8 mouse cellular contexts compared by ENCODE assay signal in genomic region chr2:59882742-59883281, GRCm38 (mm10). TPM values are rescaled to one million over a fixed set of nuclear protein-coding genes. Genes with fewer than 3 reads are reported as not detected.
A peak's percentile ranks its signal among the peaks of the same experiment; 100 is the strongest.
DNase-seq lines count a peak whose midpoint lies in the region; ATAC-seq lines count a peak whose summit lies in the region.

No protein-coding gene starts in this region.

- H3K27ac ChIP-seq in embryonic facial prominence, embryonic 13.5 days, result no peak overlapping the region
- H3K27ac ChIP-seq in intestine, embryonic 15.5 days, result no peak overlapping the region
- H3K27ac ChIP-seq in midbrain, embryonic 15.5 days, result no peak overlapping the region

- ATAC-seq in megakaryocyte, adult 5-6 weeks (ENCODE audit: poor library complexity, severe bottlenecking), result no peak
- ATAC-seq in embryonic facial prominence, embryonic 13.5 days (ENCODE audit: insufficient number of reproducible peaks, insufficient read depth, low FRiP score, low TSS enrichment, low read depth), result no peak
- ATAC-seq in intestine, embryonic 15.5 days, result peak; percentile 24
- peak; percentile 37 for ATAC-seq in midbrain, embryonic 15.5 days (replicated peaks)

- 70% methylated on average over 8 of the region's 8 CpGs for WGBS in embryonic facial prominence, embryonic 13.5 days
- WGBS in intestine, embryonic 15.5 days, result 56% methylated on average over 8 of the region's 8 CpGs
- WGBS in midbrain, embryonic 15.5 days, result 76% methylated on average over 8 of the region's 8 CpGs

- H3K4me2 ChIP-seq in embryonic facial prominence, embryonic 13.5 days, result peak overlapping the region; percentile 56
- H3K4me2 ChIP-seq in intestine, embryonic 15.5 days (replicated peaks), result peak overlapping the region; percentile 56
- peak overlapping the region; percentile 97 for H3K4me2 ChIP-seq in midbrain, embryonic 15.5 days

- peaks cover 31% of the 10 kb centered on the region for H3K4me1 ChIP-seq in megakaryocyte, embryonic 14.5 days
- peaks cover 9% of the 10 kb centered on the region; the same call in 1 of the 2 replicates for H3K4me1 ChIP-seq in embryonic facial prominence, embryonic 13.5 days
- H3K4me1 ChIP-seq in intestine, embryonic 15.5 days (replicated peaks), result no peaks in the 10 kb centered on the region
- H3K4me1 ChIP-seq in midbrain, embryonic 15.5 days, result peaks cover 6% of the 10 kb centered on the region

- H3K9me3 ChIP-seq in megakaryocyte, embryonic 14.5 days, result peaks cover 21% of the 10 kb centered on the region
- no peaks in the 10 kb centered on the region for H3K9me3 ChIP-seq in embryonic facial prominence, embryonic 13.5 days
- H3K9me3 ChIP-seq in intestine, embryonic 15.5 days, result no peaks in the 10 kb centered on the region
- no peaks in the 10 kb centered on the region for H3K9me3 ChIP-seq in midbrain, embryonic 15.5 days

- no peaks in the 10 kb centered on the region for H3K27me3 ChIP-seq in megakaryocyte, embryonic 14.5 days (replicated peaks)
- H3K27me3 ChIP-seq in embryonic facial prominence, embryonic 13.5 days, result no peaks in the 10 kb centered on the region
- H3K27me3 ChIP-seq in intestine, embryonic 15.5 days (replicated peaks), result no peaks in the 10 kb centered on the region
- no peaks in the 10 kb centered on the region for H3K27me3 ChIP-seq in midbrain, embryonic 15.5 days (replicated peaks)

- H3K4me3 ChIP-seq in megakaryocyte, embryonic 14.5 days (replicated peaks), result peak overlapping the region; percentile 96
- H3K4me3 ChIP-seq in embryonic facial prominence, embryonic 13.5 days, result peak overlapping the region; percentile 70
- H3K4me3 ChIP-seq in intestine, embryonic 15.5 days (replicated peaks), result peak overlapping the region; percentile 70
- H3K4me3 ChIP-seq in midbrain, embryonic 15.5 days, result peak overlapping the region; percentile 93

- no peak for DNase-seq in layer of hippocampus, postnatal 25 days (ENCODE audit: extremely low spot score in 1 of 2, low spot score in 1 of 2)
- no peak for DNase-seq in thymus, postnatal 25 days
- DNase-seq in kidney, postnatal 10 days, result no peak

- H3K36me3 ChIP-seq in megakaryocyte, embryonic 14.5 days (replicated peaks; ENCODE audit: low read length), result peaks cover 23% of the 10 kb centered on the region
- peaks cover 9% of the 10 kb centered on the region; the same call in 1 of the 2 replicates for H3K36me3 ChIP-seq in embryonic facial prominence, embryonic 13.5 days
- H3K36me3 ChIP-seq in intestine, embryonic 15.5 days, result no peaks in the 10 kb centered on the region
- no peaks in the 10 kb centered on the region for H3K36me3 ChIP-seq in midbrain, embryonic 15.5 days (replicated peaks)

- no peak overlapping the region for H3K9ac ChIP-seq in embryonic facial prominence, embryonic 13.5 days
- H3K9ac ChIP-seq in intestine, embryonic 15.5 days, result 0 out of 2 replicates have a peak overlapping the region, but pooled peaks have one; percentile 71
- no peak overlapping the region for H3K9ac ChIP-seq in midbrain, embryonic 15.5 days

RNA-seq across cellular contexts. Expression of gene Wdsub1, which starts 0.4 kb away (rescaled TPM):
- 6.0 and 10.0 TPM in 2 replicates for polyA plus RNA-seq in megakaryocyte, embryonic 14.5 days (2012; ENCODE audit: insufficient read depth, low replicate concordance)
- 11.6 and 14.3 TPM in 2 replicates for total RNA-seq in megakaryocyte, adult 5-6 weeks (2015)
- 21.3 and 31.0 TPM in 2 replicates for total RNA-seq in megakaryocyte, adult 5-6 weeks (2017)
- polyA plus RNA-seq in embryonic facial prominence, embryonic 13.5 days (2015; fragmentation: Nextera tagmentation; extraction: Ambion mirVana), result 44.1 and 45.8 TPM in 2 replicates
- 33.3 and 33.9 TPM in 2 replicates for polyA plus RNA-seq in intestine, embryonic 15.5 days (2015; fragmentation: Nextera tagmentation; extraction: Ambion mirVana)
- polyA plus RNA-seq in midbrain, embryonic 15.5 days (2015; fragmentation: Nextera tagmentation; extraction: Ambion mirVana), result 18.1 and 19.1 TPM in 2 replicates
- total RNA-seq in layer of hippocampus, postnatal 25 days (2021), result 10 to 100 TPM; 19.5 to 21.8 TPM

Comparison
In these comparisons a context has a peak if more than half of its experiments do, and no peak if none do; other contexts are left out.
1. ATAC-seq: peak in intestine, embryonic 15.5 days (single experiment) and midbrain, embryonic 15.5 days (single experiment); none in megakaryocyte, adult 5-6 weeks (single experiment) and embryonic facial prominence, embryonic 13.5 days (single experiment).
2. Peak in every context shown above with its lines, with median percentiles within 50 percentile points of each other: H3K4me3 ChIP-seq and H3K4me2 ChIP-seq.